Mouse (Mus musculus): ENCODE measurements around the gene Kif18a. TPM values are rescaled to one million over a fixed set of nuclear protein-coding genes. Genes with fewer than 3 reads are reported as not detected.

Kif18a gene
- total and polyA plus RNA-seq, 2 experiments from 2014 or later = 1.5 to 1.6 TPM

DNA sequence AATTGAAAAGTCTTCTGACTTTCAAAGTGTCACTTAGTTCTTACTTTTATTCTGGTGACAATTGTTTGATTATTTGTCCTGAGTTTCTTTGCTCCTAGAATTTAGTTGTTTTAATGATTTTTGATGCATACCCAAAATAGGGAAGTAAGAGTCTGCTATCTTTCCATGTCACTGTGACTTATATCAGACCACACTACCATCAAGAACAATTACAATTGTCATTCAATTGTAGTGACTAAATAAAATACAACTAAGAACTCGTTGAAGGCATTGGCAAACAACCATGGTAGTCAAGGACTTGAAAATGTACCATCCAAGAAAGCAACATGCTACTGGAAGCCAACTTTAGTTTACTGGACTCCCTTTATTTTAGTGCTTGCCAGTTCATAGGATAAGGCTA, 55.2 kb downstream of the Kif18a start:
- Histone ChIP-seq H3K9ac (replicated peaks; ENCODE audit: low read length, poor library complexity, severe bottlenecking) (no peak overlapping the region), H3K27me3 (ENCODE audit: insufficient read depth, low read length) (no peaks in the 10 kb centered on the region), H3K27ac (ENCODE audit: low read depth, low read length) (no peak overlapping the region), H3K4me1 (ENCODE audit: insufficient read depth, low read length) (no peaks in the 10 kb centered on the region), H3K4me3 (ENCODE audit: low read depth, low read length) (no peak overlapping the region), H3K4me2 (ENCODE audit: low read depth, low read length, poor library complexity, severe bottlenecking) (no peak overlapping the region), H3K36me3 (ENCODE audit: insufficient read depth, low read length) (no peaks in the 10 kb centered on the region), H3K9me3 (ENCODE audit: low read length) (no peaks in the 10 kb centered on the region)
- DNase-seq (ENCODE audit: low spot score) = no peak
- TF ChIP-seq CTCF (IDR thresholded peaks at IDR 0.05) = no peak
- WGBS = 86% methylated on average over 1 of the region's 1 CpGs
- ATAC-seq (ENCODE audit: low FRiP score) = no peak

DNA sequence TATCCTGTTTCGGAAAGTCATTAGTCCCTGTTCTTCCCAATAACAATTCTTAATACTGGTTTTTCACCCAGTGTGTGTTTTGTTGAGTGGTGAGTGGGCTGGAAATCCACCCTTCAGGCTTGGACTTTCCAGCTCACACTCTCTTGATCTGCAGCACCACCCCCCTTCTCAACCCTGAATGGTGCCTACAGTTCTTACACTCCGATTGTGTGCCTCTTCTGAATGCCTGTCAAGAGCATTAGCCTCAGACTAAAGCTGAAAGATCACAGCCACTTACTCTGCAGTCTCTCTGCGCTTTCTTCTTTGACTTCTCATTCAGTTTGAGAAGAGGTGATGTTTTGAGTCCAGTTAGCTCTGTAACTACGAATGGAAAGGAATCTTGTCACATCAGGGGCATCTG, 64.8 kb downstream of the Kif18a start:
- H3K27ac ChIP-seq (ENCODE audit: low read depth, low read length) = no peak overlapping the region
- no peak overlapping the region for H3K4me2 ChIP-seq (ENCODE audit: low read depth, low read length, poor library complexity, severe bottlenecking)
- H3K36me3 ChIP-seq (ENCODE audit: insufficient read depth, low read length) = no peaks in the 10 kb centered on the region
- no peak for TF ChIP-seq CTCF (IDR thresholded peaks at IDR 0.05)
- ATAC-seq (ENCODE audit: low FRiP score) (no peak), DNase-seq (ENCODE audit: low spot score) (no peak)
- no peak overlapping the region for H3K9ac ChIP-seq (replicated peaks; ENCODE audit: low read length, poor library complexity, severe bottlenecking)
- WGBS = 29% methylated on average over 4 of the region's 4 CpGs
- H3K4me3 ChIP-seq (ENCODE audit: low read depth, low read length) = no peak overlapping the region
- H3K9me3 ChIP-seq (ENCODE audit: low read length) = no peaks in the 10 kb centered on the region
- no peaks in the 10 kb centered on the region for H3K4me1 ChIP-seq (ENCODE audit: insufficient read depth, low read length)
- no peaks in the 10 kb centered on the region for H3K27me3 ChIP-seq (ENCODE audit: insufficient read depth, low read length)

DNA sequence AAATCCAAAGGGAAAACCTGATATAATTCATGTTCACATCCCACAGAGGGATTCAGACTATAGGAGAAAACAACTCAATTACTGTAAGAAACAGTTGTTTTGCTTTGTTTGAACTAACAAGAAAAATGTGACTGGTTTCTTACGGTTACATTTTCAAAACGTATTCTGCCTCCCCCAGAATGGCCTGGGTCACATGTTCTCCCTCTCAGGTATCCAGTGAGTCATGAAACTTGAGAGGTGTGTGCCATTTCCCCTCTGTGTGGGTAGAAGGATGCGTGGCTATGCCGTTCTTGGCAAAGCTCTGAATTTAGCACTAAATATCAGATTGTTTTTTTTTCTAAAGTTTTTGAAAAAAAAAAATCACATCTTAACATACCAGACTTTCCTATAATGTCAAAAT, 68.2 kb downstream of the Kif18a start:
- WGBS = 88% methylated on average over 4 of the region's 4 CpGs

DNA sequence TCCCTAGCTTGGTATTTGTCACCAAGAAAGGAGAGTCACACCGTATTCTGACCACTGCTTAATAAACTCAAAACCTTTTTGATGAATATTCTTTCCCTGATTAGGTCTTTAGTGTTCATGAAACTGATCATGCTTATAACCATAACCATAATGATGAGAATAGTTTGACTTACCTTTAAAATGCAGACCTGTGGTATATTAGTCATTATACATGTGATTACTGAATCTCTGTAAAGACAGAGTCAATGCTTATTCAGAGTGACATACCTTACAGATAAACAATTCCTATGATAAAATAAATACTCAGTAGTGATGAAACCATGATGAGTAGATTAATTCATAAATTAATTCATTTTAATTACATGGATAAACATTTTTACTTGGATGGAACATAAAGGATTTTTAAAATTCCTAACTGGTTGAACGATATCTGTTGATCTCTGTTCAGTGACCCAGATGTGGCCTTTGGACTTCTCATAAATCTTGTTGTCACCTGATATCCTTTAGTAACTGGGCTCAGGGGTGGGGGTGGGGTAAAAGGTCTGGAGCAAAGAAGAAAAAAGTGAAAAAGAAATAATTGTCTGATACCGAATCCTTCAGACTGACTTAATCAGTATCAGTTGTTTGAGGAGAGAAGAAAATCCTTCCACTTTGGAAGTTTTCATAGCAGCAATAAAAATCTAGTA, 78.1 kb downstream of the Kif18a start:
- H3K9me3 ChIP-seq (ENCODE audit: low read length) = no peaks in the 10 kb centered on the region
- H3K9ac ChIP-seq (replicated peaks; ENCODE audit: low read length, poor library complexity, severe bottlenecking) = no peak overlapping the region
- ATAC-seq (ENCODE audit: low FRiP score) (no peak), DNase-seq (ENCODE audit: low spot score) (no peak)
- no peak overlapping the region for H3K27ac ChIP-seq (ENCODE audit: low read depth, low read length)
- no peak overlapping the region for H3K4me3 ChIP-seq (ENCODE audit: low read depth, low read length)
- no peak overlapping the region for H3K4me2 ChIP-seq (ENCODE audit: low read depth, low read length, poor library complexity, severe bottlenecking)
- TF ChIP-seq CTCF (IDR thresholded peaks at IDR 0.05) = no peak
- H3K4me1 ChIP-seq (ENCODE audit: insufficient read depth, low read length) = no peaks in the 10 kb centered on the region
- no peaks in the 10 kb centered on the region for H3K27me3 ChIP-seq (ENCODE audit: insufficient read depth, low read length)
- 85% methylated on average over 3 of the region's 3 CpGs for WGBS
- H3K36me3 ChIP-seq (ENCODE audit: insufficient read depth, low read length) = no peaks in the 10 kb centered on the region

More for the DNA sequence above, 68.2 kb downstream of the Kif18a start:
- Histone ChIP-seq H3K4me2 (ENCODE audit: low read depth, low read length, poor library complexity, severe bottlenecking) (no peak overlapping the region), H3K36me3 (ENCODE audit: insufficient read depth, low read length) (no peaks in the 10 kb centered on the region), H3K9ac (replicated peaks; ENCODE audit: low read length, poor library complexity, severe bottlenecking) (no peak overlapping the region), H3K27ac (ENCODE audit: low read depth, low read length) (no peak overlapping the region), H3K4me1 (ENCODE audit: insufficient read depth, low read length) (no peaks in the 10 kb centered on the region), H3K4me3 (ENCODE audit: low read depth, low read length) (no peak overlapping the region), H3K27me3 (ENCODE audit: insufficient read depth, low read length) (no peaks in the 10 kb centered on the region), H3K9me3 (ENCODE audit: low read length) (no peaks in the 10 kb centered on the region)
- TF ChIP-seq CTCF (IDR thresholded peaks at IDR 0.05) = no peak
- ATAC-seq (ENCODE audit: low FRiP score) (no peak), DNase-seq (ENCODE audit: low spot score) (no peak)

DNA sequence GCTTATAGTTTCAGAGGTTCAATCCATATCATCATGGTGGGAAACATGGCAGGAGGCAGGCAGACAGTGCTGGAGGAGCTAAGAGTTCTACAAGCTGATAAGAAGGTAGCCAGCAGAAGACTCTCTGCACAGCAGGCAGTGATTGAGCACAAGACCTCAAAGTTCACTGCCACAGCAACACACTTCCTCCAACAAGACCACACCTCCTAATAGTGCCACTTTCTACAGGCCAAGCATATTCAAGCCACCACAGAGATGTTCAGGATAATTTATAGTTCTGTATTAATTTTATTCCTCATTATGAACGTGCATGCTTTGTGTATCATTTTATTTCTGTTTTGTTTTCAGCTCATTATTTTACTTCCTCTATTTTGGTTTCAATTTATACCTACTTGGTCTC, 85.4 kb downstream of the Kif18a start:
- WGBS = 76% methylated on average over 1 of the region's 1 CpGs
- no peak overlapping the region for H3K4me3 ChIP-seq (ENCODE audit: low read depth, low read length)

DNA sequence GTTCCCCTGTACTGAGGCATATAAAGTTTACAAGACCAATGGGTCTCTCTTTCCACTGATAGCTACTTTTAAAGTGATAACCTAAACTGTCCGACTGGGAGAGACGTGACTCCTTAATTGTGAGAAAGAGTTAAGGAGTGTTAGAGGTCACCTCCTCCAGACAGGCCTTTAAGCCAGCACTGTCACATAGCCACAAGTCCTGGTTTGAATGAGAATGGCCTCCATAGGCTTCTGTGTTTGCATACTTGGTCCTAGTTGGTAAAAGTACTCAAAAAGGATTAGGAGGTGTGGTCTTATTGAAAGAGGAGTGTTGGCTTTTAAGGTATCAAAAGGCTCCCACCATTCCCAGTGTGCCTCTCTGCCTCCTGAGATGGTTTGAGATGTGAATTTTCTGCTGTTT, 94.3 kb downstream of the Kif18a start:
- DNase-seq (ENCODE audit: low spot score) (no peak), ATAC-seq (ENCODE audit: low FRiP score) (no peak)
- H3K4me1 ChIP-seq (ENCODE audit: insufficient read depth, low read length) = no peaks in the 10 kb centered on the region
- H3K9ac ChIP-seq (replicated peaks; ENCODE audit: low read length, poor library complexity, severe bottlenecking) = no peak overlapping the region
- TF ChIP-seq CTCF (IDR thresholded peaks at IDR 0.05) = no peak
- WGBS = 20% methylated on average over 2 of the region's 2 CpGs
- no peaks in the 10 kb centered on the region for H3K27me3 ChIP-seq (ENCODE audit: insufficient read depth, low read length)
- no peaks in the 10 kb centered on the region for H3K36me3 ChIP-seq (ENCODE audit: insufficient read depth, low read length)
- H3K4me3 ChIP-seq (ENCODE audit: low read depth, low read length) = no peak overlapping the region
- H3K27ac ChIP-seq (ENCODE audit: low read depth, low read length) = no peak overlapping the region
- H3K9me3 ChIP-seq (ENCODE audit: low read length) = no peaks in the 10 kb centered on the region
- H3K4me2 ChIP-seq (ENCODE audit: low read depth, low read length, poor library complexity, severe bottlenecking) = no peak overlapping the region

More for the DNA sequence above, 85.4 kb downstream of the Kif18a start:
- no peak for TF ChIP-seq CTCF (IDR thresholded peaks at IDR 0.05)
- DNase-seq (ENCODE audit: low spot score) (no peak), ATAC-seq (ENCODE audit: low FRiP score) (no peak)
- H3K36me3 ChIP-seq (ENCODE audit: insufficient read depth, low read length) = no peaks in the 10 kb centered on the region
- no peaks in the 10 kb centered on the region for H3K4me1 ChIP-seq (ENCODE audit: insufficient read depth, low read length)
- H3K27ac ChIP-seq (ENCODE audit: low read depth, low read length) = no peak overlapping the region
- H3K4me2 ChIP-seq (ENCODE audit: low read depth, low read length, poor library complexity, severe bottlenecking) = no peak overlapping the region
- H3K9ac ChIP-seq (replicated peaks; ENCODE audit: low read length, poor library complexity, severe bottlenecking) = no peak overlapping the region
- H3K27me3 ChIP-seq (ENCODE audit: insufficient read depth, low read length) = no peaks in the 10 kb centered on the region
- no peaks in the 10 kb centered on the region for H3K9me3 ChIP-seq (ENCODE audit: low read length)
